18 mouse cellular contexts compared by ENCODE assay signal in the genomic region with DNA sequence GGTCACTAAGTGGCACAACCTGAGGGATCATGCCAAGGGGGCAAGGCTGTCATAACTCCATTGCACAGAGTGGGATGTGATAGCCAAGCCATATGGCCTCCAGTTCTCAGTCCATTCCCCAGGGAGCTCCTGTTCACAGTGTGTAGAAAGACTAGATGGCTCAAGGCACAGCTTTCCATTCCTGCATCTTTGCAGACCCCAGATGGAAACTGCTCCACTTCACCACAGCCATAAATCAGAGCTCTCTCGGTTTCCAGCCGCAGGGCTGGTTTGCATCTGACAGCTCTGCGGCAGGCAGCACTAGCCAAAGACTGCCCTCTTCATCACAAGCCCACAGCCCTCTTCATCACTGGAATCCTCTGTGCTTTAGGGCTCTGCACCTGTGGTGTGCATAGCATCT.
DNase-seq lines count a peak whose midpoint lies in the region; ATAC-seq and TF ChIP-seq lines count a peak whose summit lies in the region.
"Had no signal": no experiment of that assay in that cellular context is flagged by ENCODE, and none has a peak within 500 bp of the region (broad histone marks: within the 10 kb centered on the region; RNA-seq: fewer than 3 reads in every experiment).

No protein-coding gene starts in this region.

- no peak overlapping the region for H3K4me3 ChIP-seq in forebrain, embryonic 14.5 days (ENCODE audit: low read depth, low read length)
- no peak overlapping the region for H3K4me3 ChIP-seq in forebrain, embryonic 15.5 days
- H3K4me3 ChIP-seq in hindbrain, embryonic 15.5 days = no peak overlapping the region
- H3K4me3 ChIP-seq: forebrain, embryonic 13.5 days; layer of hippocampus, adult 2 months; left cerebral cortex, adult 2 months; stomach, embryonic 15.5 days had no signal

- WGBS in forebrain, embryonic 14.5 days = 68% methylated on average over 3 of the region's 3 CpGs
- 66% methylated on average over 3 of the region's 3 CpGs for WGBS in forebrain, embryonic 15.5 days
- 48% methylated on average over 3 of the region's 3 CpGs for WGBS in hindbrain, embryonic 15.5 days

- peaks cover 16% of the 10 kb centered on the region for H3K36me3 ChIP-seq in forebrain, embryonic 14.5 days (ENCODE audit: control insufficient read depth, insufficient read depth, low read length)
- H3K36me3 ChIP-seq in forebrain, embryonic 15.5 days = peaks cover 8% of the 10 kb centered on the region
- H3K36me3 ChIP-seq in hindbrain, embryonic 15.5 days = peaks cover 6% of the 10 kb centered on the region; the same call in 1 of the 2 replicates

- no peak for TF ChIP-seq POLR2A in brain, embryonic 14.5 days (IDR thresholded peaks at IDR 0.05; ENCODE audit: borderline replicate concordance, extremely low read depth, insufficient read depth, insufficient read length, poor library complexity, severe bottlenecking)

- TF ChIP-seq CTCF in brain, embryonic 14.5 days (IDR thresholded peaks at IDR 0.05; ENCODE audit: borderline replicate concordance, extremely low read depth, insufficient read depth, insufficient read length) = no peak

- H3K9me3 ChIP-seq in forebrain, embryonic 14.5 days (replicated peaks; ENCODE audit: control insufficient read depth, low read length) = no peaks in the 10 kb centered on the region
- no peaks in the 10 kb centered on the region for H3K9me3 ChIP-seq in forebrain, embryonic 15.5 days
- H3K9me3 ChIP-seq in hindbrain, embryonic 15.5 days = no peaks in the 10 kb centered on the region
- H3K9me3 ChIP-seq: forebrain, embryonic 13.5 days; stomach, embryonic 15.5 days had no signal

- H3K9ac ChIP-seq in forebrain, embryonic 14.5 days (ENCODE audit: low read length) = no peak overlapping the region
- no peak overlapping the region for H3K9ac ChIP-seq in forebrain, embryonic 15.5 days (replicated peaks)
- H3K9ac ChIP-seq in hindbrain, embryonic 15.5 days = no peak overlapping the region
- H3K9ac ChIP-seq: forebrain, embryonic 13.5 days; lung, embryonic 14.5 days; stomach, embryonic 15.5 days had no signal

- peaks cover 2% of the 10 kb centered on the region; the same call in 1 of the 2 replicates for H3K4me1 ChIP-seq in forebrain, embryonic 14.5 days (ENCODE audit: control insufficient read depth, insufficient read depth, low read length)
- H3K4me1 ChIP-seq in forebrain, embryonic 15.5 days = no peaks in the 10 kb centered on the region
- H3K4me1 ChIP-seq in hindbrain, embryonic 15.5 days (replicated peaks) = peaks cover 23% of the 10 kb centered on the region
- H3K4me1 ChIP-seq: stomach, embryonic 15.5 days had no signal

- no peak overlapping the region for H3K27ac ChIP-seq in forebrain, embryonic 14.5 days (ENCODE audit: low read depth, low read length)
- H3K27ac ChIP-seq in forebrain, embryonic 15.5 days (replicated peaks) = no peak overlapping the region
- H3K27ac ChIP-seq in hindbrain, embryonic 15.5 days (replicated peaks) = no peak overlapping the region
- H3K27ac ChIP-seq: forebrain, embryonic 13.5 days; layer of hippocampus, adult 2 months; left cerebral cortex, adult 2 months; stomach, embryonic 15.5 days had no signal

- ATAC-seq in forebrain, embryonic 14.5 days = no peak
- ATAC-seq in forebrain, embryonic 15.5 days (replicated peaks) = no peak
- ATAC-seq in hindbrain, embryonic 15.5 days (ENCODE audit: low FRiP score, low read depth) = 0 out of 2 replicates have a peak, but pooled peaks have one; percentile 36
- ATAC-seq: forebrain, embryonic 13.5 days had no signal

- no peaks in the 10 kb centered on the region for H3K27me3 ChIP-seq in forebrain, embryonic 14.5 days (replicated peaks; ENCODE audit: control insufficient read depth, insufficient read depth, low read length)
- no peaks in the 10 kb centered on the region for H3K27me3 ChIP-seq in forebrain, embryonic 15.5 days
- no peaks in the 10 kb centered on the region for H3K27me3 ChIP-seq in hindbrain, embryonic 15.5 days
- H3K27me3 ChIP-seq: forebrain, embryonic 13.5 days; stomach, embryonic 15.5 days had no signal

- H3K4me2 ChIP-seq in forebrain, embryonic 14.5 days (ENCODE audit: low read length) = no peak overlapping the region
- H3K4me2 ChIP-seq in forebrain, embryonic 15.5 days (replicated peaks) = no peak overlapping the region
- no peak overlapping the region for H3K4me2 ChIP-seq in hindbrain, embryonic 15.5 days
- H3K4me2 ChIP-seq: forebrain, embryonic 13.5 days; heart, embryonic 11.5 days; liver, embryonic 11.5 days; lung, embryonic 14.5 days; stomach, embryonic 15.5 days had no signal

- peak; percentile 16 for DNase-seq in forebrain, embryonic 14.5 days (ENCODE audit: low spot score)
- DNase-seq in brain, embryonic 14.5 days (ENCODE audit: low read depth) = peak; percentile 43
- DNase-seq in mesoderm, embryonic 11.5 days (ENCODE audit: low read depth, low spot score) = peak; percentile 81
- DNase-seq in thymus, postnatal 25 days = no peak
- DNase-seq in lung, postnatal 25 days (ENCODE audit: low spot score) = no peak
- DNase-seq in layer of hippocampus, adult 11-12 months (ENCODE audit: low spot score) = no peak
- DNase-seq: adrenal gland, adult 8-10 months; cerebellum, adult 11-12 months; heart, postnatal 14 days; lung, embryonic 14.5 days had no signal

Comparison
In these comparisons a context has a peak if more than half of its experiments do, and no peak if none do; other contexts are left out.
1. DNase-seq: peak in forebrain, embryonic 14.5 days (single experiment), brain, embryonic 14.5 days (single experiment) and mesoderm, embryonic 11.5 days (single experiment); none in thymus, postnatal 25 days (single experiment), lung, postnatal 25 days (single experiment) and layer of hippocampus, adult 11-12 months (single experiment).